Mouse (Mus musculus) telencephalon, adult 2 months (tissue): ENCODE measurements at regions not wholly inside any gene's neighbourhood (a gene's known extent, or its start where the extent isn't known, plus 50 kb on each side); places are given as distances from the start of the nearest gene placed in this dataset.
"Not testable (repeated sequence)": the region's sequence is repeated elsewhere in the genome, so short reads cannot be mapped to it uniquely, and the experiment has no call there.

Experiments used
- DNase-seq: peaks from one replicate; pipeline ENCODE4 v3.0.0-alpha.2; 2011; ENCODE audit warnings: low read depth, low spot score

DNA sequence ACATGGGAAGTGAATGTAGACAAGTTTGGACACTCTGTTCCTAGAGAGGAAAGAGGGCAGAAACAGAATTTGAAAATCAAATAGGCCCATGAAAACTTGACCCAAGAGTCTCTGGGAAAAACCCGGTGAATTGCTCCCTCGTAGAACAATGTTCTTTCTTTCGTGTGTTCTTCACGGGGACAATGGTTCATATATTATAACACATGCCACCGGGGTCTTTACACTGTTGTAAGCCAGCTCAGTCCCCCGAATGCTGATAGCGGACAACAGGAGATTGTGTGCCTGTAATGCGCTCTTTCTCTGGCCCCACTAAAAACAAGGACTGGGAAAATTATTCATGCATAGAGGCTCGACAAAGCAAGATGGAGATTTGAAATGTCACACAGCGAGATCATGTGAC, 225.4 kb upstream of the Irx4 start:
- DNase-seq, result no peak

DNA sequence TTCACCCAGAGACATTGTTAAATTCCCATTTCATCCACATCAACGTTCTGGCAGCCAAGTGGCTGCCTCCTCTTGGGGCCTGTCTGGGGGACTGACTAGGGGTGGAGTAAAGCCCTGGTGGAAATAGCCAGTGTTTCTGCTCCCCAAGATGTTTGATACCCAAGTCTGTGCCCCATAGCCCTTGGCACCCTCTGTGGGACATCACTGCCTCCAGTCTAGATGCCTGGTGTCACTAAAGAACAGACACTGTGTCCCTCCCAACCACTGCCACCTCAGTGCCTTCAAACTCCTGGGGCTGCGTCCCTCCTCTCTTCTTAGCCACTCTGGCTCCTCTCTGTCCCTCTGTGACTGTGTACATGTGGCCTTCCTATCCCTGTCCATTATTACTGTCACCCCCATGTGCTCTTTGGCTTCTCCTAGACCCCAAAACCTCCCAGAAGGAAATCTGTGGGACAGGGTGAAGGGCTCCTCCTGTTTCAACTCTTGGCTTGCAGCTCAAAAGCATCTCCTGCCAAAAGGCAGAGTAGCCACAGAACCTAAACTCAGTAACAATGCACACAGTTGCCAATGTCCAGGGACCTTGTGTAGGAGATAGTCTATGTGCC, 224.8 kb upstream of the Irx4 start:
- no peak for DNase-seq

DNA sequence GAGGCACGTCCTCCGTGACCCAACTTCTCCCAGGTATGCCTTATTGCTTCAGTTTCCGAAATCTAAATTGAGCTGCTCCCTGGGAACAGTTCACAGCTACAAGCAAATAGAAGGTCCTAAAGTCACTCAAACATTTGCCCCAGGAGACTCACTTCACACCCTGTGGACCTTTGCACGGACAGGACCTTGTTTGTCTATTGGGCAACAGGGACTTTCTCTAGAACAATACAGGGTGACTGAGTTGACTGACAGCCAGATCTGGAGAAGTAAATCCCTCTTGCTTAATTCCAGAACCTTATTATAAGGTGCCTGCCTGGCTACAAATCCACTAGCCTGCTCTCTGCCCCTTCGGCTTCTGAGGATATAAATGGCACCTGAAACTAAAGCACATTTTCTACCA, 220.5 kb upstream of the Irx4 start:
- no peak for DNase-seq

DNA sequence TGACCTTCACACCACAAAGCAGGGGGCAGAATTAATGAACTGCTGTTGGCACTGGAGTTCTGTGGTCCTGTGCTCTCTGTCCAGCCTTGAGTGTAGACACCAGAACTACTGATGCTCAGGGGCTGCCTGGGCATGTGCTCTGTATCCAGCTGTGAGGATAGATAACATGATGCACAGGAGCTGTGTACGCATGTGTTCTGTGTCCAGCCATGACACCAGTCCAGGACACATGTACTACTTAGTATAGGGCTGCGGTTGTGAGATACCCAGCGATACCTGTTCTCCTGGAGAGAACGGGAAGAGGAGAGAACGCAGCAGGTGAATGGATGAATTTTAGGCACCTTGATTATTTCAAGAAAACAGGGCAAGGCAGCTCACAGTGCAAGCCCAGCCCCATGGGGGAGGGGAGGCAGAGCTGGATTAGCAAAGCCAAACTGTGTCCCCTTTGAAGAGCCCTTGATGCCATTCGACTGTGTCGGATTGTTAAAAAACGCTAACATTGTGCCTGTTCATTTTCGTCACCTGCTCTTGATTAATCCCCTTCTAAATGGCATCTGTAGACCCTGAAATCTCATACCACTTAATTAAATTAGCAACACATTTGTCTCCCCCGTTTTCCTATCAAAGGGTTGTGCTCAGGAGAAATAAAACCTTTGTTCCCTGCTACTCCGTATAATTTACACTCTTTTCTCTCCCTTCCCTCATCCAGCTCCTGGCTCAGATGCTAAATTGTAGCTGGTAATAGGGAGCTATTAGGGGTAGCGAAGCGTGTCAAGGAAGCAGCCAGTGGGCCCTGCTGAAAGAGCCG, 218.8 kb upstream of the Irx4 start:
- DNase-seq, result no peak

DNA sequence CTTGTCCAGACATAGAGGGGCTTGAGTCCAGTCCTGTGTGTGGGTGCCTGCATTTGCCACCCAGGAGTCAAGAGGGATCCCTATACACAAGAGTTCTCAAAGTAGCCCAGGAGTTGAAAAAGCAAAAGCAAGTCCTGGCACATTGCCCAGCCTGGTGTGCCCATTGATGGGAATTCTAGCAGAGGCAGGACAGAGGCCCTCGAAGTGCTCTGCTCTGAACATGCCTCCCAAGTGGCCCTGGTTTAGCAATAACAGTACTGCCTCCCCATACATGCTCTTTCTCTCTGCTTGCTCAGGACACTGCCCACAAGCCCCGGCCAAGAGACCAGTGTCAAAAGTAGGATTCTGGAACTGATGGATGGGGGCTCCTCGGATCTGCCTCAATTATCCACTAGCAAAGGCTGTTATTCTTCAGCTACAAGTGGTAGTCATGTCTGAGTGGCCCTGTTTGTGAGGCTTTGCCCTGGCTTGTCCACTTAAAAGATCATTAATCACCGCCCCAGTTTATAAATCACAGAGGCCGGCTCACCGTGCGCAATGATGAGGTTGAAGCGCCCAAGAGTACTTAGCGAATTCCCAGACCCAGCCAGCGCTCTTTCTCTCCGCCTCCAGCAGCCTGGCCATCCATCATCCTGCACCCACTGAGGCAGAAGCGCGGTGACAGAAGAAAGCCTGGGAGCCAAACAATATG, 190.3 kb upstream of the Irx4 start:
- DNase-seq, result no peak

DNA sequence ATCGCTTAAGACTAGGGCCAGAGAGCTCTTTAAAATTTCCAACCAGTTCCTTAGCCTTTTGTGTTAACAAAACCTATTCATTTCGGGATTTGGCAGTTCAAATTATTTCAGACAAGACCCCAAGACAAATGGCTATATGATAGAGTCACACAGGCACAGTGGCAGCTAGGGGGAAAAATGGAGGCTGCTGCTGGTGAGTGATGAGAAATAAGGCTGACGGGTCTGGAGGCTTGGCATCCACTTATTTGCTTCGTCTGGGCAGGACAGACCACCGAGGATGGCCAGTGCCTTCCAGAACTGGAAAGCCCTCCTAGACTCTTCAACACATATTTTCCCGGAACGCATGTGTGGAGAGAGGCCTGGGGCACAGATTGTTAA, 189.8 kb upstream of the Irx4 start:
- DNase-seq, result no peak

DNA sequence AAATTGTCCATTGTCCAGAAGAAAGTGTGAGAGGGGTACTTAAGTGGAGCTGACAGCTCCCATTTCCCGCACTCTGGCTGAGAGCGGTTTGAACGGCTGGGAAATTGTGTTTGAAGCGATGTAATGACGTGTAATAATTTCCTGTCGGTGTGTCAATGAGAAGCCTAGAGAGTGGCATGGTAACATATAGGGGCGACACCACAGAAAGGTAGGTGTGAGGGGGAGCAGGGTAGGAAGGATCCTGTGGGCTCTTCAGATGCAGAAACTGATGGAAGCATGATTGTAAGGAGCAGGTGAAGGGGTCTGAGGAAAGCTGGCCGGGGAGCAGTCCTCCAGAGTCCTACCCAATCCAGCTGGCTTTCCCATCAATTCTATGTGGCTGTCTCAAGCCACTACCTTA, 189.2 kb upstream of the Irx4 start:
- DNase-seq, result no peak

DNA sequence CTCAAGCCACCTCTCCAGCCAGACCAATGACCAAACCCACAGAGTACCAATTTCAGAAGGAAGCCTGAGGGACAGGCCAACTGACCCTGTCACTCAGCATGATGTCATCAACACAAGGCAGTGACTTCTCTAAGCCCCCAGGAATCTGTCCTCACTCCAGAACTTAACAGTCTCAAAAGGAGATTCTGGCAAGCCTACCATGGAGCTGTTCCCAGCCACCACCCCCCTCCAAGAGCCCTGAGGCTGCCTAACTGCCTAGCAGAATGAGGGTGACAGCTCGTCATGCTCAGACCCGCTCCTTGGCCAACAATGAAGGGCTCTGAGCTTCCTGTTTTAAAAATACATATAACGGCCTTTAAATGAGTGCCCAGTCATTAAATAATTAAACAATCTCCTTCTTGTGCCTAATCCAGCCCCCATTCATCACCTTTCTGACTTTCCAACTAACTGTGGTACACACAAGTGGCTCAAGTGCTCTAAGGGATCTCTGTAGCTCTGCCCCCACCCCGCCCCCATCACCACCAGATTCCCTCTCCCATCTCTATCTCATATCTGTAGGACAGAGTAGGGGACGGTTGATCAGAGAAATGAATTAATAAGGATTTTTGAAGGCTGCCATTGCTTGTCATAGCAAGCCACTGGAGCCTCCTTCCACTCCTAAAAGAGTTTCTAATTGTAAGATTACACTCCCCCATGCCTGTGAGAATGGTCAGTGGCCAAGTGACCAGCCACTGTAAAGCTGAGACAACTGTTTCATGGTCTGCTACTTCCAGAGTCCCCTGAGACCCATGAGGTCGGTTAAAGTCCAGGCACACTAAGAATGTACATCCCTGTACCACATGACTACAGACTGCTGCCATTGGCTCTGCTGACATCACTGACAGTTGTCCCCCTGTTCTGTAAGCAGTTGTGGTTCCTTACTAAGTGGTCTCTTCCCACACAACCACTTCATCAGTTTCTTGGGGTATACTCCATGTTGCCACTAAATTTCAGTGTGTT, 188.1 kb upstream of the Irx4 start:
- no peak for DNase-seq

DNA sequence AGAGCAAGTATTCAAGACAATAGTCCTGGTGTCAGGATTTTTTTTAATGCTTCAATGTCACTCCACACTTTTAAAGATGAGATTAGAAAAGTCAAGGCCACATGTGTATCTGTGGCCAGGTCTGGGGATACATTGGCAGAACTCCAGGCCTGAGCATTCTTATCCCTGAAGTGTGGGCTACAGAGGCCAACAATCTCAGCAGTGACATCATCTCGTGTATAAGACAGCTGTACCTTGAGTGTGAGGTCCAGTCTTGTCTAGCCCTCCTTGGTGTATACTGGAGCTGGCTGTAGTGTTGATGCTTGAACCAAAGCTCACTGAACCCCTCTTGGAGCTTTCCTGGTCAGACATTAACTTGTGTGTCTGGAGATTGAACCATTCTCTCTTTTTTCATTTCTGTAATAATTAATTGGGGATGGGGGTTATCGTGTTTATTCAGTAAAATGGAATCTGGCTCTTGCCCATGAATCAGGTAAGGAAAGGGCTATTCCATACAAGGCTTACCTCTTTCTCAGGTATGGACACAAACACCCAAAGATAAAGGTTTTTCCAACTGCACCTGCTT, 182.3 kb upstream of the Irx4 start:
- no peak for DNase-seq

DNA sequence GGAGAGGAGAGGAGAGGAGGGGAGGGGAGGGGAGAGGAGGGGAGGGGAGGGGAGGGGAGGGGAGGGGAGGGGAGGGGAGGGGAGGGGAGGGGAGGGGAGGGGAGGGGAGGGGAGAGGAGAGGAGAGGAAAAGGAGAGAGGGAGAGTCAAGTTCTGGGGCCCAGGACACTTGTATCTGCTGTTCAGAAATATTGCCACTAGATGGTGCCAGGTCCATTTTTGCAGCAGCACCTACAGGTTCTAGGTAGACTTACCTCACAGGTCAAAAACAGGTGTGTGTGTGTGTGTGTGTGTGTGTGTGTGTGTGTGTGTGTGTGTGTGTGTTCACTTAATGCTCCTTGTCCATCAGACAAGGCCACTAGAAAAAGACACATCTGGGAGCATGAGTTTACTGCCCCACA, 172.5 kb upstream of the Irx4 start:
- not testable (repeated sequence) for DNase-seq

DNA sequence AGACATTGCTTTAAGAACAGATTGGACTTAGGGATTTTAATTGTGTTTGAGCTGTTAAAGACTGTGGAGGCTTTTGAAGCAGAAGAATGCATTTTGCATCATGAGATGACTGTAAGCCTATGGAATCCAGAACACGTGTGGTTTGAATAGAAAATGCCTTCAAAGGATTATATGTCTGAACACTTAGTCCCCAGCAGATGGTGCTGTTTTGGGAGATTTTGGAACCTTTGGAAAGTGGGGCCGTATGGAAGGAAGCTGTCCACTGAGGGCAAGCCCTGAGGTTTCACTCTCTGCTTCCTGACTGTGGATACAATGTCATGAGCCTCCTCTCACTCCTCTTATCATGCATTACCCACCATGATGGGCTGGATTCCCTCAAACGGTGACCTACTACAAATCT, 168.4 kb upstream of the Irx4 start:
- DNase-seq, result no peak

DNA sequence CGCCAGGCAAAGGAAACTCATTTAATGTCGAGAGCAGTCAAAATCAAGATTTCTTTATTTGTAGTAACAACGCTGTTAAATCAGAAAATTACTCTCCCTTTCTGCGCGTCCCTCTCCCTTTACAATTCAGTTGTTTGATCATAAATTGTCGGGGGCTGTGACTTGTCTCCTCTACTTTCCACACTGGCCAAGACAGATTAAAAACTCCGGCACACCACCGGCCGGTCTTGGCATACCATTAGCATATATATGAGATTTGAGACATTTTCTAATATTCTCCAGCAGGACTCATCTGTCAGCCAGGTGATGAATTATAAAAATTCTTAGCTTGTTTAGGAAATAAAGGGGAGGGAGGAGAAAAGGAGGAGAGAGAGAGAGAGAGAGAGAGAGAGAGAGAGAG, 162.8 kb upstream of the Irx4 start:
- DNase-seq, result no peak

DNA sequence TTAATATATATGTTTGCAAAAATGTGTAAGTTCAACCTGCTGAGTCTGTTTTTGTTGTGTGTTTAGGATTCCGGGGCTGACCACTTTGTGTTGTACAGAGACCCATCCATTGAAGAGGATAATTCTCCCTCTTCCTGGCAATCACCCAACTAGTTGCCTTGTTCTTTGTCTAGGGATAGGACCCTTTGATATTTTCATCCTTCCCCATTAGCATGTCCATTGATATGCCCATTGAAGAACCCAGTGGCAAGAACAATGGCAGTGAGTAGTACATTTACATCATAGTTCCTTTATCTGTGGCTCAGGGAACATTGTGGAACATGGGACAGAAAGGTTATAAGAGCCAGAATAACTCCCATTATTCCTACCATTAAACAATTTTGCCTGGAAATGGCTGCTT, 160.9 kb upstream of the Irx4 start:
- no peak for DNase-seq

DNA sequence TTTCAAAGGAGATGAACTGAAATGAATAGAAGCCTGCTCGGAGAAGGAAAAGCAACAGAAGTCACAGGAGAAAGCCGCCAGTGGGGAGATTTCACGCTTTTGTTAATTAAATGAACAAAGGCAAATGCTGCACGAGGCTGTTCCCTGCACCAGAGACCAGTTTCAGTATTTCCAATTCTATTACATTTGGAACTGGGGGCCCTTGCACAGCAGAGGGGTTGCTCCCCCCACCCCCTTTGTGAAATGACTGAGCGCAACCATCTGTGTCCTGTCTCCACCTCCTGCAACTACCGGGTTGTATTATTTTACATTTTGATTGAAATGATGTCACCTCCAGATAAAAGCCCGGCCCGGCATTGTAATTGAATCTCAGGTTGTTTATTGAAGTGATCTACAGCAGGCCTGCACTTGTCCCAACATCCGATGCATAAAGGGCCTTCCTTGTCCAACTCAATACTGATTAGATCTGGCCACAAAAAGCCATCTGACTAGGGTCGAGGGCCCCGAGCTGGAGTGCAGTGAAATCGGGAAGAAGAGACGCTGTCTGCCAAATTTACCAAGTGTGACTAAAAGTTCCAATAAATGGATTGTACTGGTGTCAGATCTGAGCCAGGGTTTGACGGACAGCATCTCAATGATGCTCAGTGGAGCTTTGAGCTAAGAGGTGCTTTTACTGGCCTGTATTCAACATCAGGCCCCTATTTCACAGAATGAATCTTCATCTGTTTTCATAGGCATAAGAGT, 152.9 kb upstream of the Irx4 start:
- DNase-seq, result no peak

DNA sequence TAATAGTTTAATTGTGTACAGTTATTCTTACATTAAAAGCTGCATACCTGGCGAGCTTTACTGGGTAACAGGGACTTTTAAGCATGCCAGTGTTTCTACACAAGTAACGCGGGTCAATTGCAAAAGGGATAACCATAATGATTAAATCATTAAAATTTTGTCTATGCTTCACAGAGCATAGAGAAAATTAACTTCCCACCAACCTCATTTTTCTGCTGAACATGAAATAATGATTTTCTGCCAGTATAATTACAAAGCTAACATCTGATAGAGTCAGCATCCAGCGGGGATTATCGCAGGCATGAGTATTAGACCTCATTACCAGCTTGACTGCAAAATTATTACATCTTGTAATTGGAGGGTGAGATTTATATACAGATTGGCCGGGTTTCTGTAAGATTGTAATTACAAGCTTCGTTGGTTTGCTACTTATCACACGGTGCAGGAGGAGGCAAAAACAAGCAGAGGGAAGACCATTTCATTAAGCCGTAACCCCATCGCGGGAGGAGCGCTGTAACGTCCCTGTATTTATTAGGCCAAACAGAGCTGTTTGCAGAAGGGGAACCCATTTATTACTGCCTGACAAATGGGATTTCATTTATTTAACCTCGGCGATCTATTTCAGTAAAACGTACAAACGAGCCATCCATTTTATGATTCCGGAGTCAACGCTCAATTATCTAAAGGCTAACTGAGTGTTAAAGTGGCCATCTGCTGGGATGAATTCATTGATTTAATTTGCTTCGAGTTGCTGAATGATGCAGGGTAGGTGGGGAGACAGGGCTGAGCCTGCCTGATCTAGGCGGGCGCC, 143.3 kb upstream of the Irx4 start:
- DNase-seq, result no peak

DNA sequence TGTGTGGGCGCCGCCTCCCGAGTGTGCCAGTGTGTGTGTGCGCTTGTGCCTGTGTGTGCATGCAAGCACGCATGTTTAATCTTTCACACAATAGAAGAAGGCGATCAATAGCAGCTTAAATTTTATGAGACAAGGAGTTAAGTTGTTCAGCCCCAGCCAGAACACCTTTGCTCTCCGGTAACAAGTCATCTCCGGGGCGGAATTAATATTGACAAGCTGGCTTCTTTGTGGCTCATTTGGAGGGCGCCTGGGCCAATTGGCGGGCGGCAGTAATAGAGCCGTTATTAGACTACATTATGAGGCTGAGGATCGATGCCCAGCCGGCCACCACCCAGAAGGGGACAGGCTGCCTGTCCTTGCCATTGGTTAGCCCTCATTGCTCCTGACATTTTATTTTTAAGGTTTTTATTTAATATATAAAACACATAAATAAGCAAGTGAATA, 142.6 kb upstream of the Irx4 start:
- no peak for DNase-seq

DNA sequence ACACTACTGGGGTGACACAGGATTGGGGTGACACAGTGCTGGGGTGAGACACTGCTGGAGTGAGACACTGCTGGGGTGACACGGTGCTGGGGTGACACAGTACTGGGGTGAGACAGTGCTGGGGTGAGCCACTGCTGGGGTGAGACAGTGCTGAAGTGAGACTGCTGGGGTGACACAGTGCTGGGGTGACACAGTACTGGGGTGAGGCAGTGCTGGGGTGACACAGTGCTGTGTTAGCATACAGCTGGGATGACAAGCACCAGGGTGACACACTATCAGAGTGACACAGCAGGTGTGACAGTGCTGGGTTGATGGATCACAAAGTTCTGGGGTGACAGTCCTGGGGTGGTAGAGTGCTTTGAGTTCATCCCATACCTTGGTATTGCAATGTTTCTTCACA, 137.3 kb upstream of the Irx4 start:
- no peak for DNase-seq

DNA sequence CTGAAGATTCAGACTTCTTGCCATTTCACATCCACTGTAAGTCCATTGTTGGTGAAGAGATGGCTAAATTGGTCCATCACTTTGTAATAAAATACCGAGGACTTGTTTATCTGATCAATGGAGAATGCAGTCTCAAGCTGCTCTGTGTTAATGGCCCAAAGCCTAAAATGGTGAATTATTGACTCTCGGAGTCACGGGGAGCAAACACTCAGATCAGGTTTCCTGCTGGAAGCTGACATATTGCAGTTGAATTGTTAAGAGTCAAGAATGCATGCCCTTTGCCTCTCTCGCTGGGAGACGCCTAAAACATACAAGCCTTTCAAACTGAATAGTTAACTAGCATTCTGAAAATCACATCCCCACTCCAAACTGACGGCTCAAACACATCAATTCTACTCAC, 129.0 kb upstream of the Irx4 start:
- DNase-seq, result no peak

DNA sequence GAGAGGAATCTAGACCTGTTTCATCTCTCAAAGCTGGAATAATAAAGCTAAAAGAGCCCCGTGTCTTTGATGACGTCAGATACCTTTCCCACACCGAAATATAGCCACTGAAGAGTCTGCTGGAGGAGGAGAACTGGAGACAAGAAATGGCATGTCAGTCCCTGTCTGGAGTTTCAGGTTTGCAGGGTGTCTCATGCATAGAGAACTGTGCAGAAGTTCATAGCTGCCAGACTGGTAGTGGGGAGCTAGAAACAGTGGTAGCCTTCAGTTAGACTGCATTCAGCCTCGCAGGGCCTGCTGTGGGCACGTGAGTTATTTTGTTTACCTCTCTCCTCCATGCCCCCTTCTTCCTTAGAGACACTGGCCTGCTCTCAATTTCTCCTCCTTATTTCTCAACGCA, 127.5 kb upstream of the Irx4 start:
- no peak for DNase-seq

DNA sequence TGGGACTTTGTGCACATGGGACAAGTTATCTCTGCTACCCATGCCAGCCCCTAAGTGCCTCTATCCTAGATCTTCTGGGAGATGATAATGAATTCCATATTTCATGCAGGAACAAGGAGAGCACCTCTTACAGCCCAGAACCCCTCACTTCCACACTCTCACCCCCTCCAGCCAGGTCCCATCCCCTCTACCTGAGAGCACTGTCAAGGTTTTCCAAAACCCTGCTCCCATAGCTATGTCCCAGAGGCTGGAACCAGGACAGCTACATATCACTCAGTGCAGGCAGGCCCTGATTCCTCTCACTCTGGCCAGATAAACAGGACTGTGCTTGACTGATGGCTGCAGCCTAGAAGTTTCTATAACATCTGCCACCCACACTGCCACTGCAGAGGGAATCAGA, 125.3 kb upstream of the Irx4 start:
- no peak for DNase-seq
